Mouse (Mus musculus): ENCODE measurements around the gene Cacna1g. TPM values are rescaled to one million over a fixed set of nuclear protein-coding genes. Genes with fewer than 3 reads are reported as not detected.

The Cacna1g gene
- total RNA-seq, 2 experiments from 2014 or later, result 18.7 to 22.7 TPM

GRCm38 (mm10) chr11:94482738-94483137 is 8.7 kb upstream of the Cacna1g start:
- no peak for DNase-seq (ENCODE audit: low spot score in 2 of 2)

- DNase-seq (ENCODE audit: low spot score in 2 of 2), result no peak
Measured at GRCm38 (mm10) chr11:94481963-94482362, 8.0 kb upstream of the Cacna1g start.

- no peak for DNase-seq (ENCODE audit: low spot score in 2 of 2)
Measured at GRCm38 (mm10) chr11:94480382-94480781, 6.4 kb upstream of the Cacna1g start.

- DNase-seq (ENCODE audit: low spot score in 2 of 2), result no peak
Measured at GRCm38 (mm10) chr11:94477651-94478050, 3.7 kb upstream of the Cacna1g start.

GRCm38 (mm10) chr11:94475722-94476121 is 1.7 kb upstream of the Cacna1g start:
- no peak for DNase-seq (ENCODE audit: low spot score in 2 of 2)

- no peak for DNase-seq (ENCODE audit: low spot score in 2 of 2)
Measured at GRCm38 (mm10) chr11:94474544-94474910, 529 bp upstream of the Cacna1g start.

GRCm38 (mm10) chr11:94472916-94473706 is 887 bp downstream of the Cacna1g start:
- DNase-seq (ENCODE audit: low spot score in 2 of 2), result peak in 1 of 2 experiments; percentile 35

GRCm38 (mm10) chr11:94472585-94472915 is 1.4 kb downstream of the Cacna1g start:
- DNase-seq (ENCODE audit: low spot score in 2 of 2), result peak in 1 of 2 experiments; percentile 40

- DNase-seq (ENCODE audit: low spot score in 2 of 2), result no peak
Measured at GRCm38 (mm10) chr11:94471740-94472584, 2.0 kb downstream of the Cacna1g start.

GRCm38 (mm10) chr11:94470391-94470790 is 3.6 kb downstream of the Cacna1g start:
- no peak for DNase-seq (ENCODE audit: low spot score in 2 of 2)

- peak in 1 of 2 experiments; percentile 73 for DNase-seq (ENCODE audit: low spot score in 2 of 2)
Measured at GRCm38 (mm10) chr11:94469136-94470064, 4.6 kb downstream of the Cacna1g start.

- peak in 1 of 2 experiments; percentile 35 for DNase-seq (ENCODE audit: low spot score in 2 of 2)
Measured at GRCm38 (mm10) chr11:94468582-94469064, 5.4 kb downstream of the Cacna1g start.

- DNase-seq (ENCODE audit: low spot score in 2 of 2), result no peak
Measured at GRCm38 (mm10) chr11:94466333-94466855, 7.6 kb downstream of the Cacna1g start.

- DNase-seq (ENCODE audit: low spot score in 2 of 2), result no peak
Measured at GRCm38 (mm10) chr11:94464170-94464569, 9.8 kb downstream of the Cacna1g start.

GRCm38 (mm10) chr11:94461856-94462255 is 12.1 kb downstream of the Cacna1g start:
- DNase-seq (ENCODE audit: low spot score in 2 of 2), result no peak

GRCm38 (mm10) chr11:94457001-94457400 is 17.0 kb downstream of the Cacna1g start:
- DNase-seq (ENCODE audit: low spot score in 2 of 2), result no peak

GRCm38 (mm10) chr11:94456347-94456746 is 17.7 kb downstream of the Cacna1g start:
- DNase-seq (ENCODE audit: low spot score in 2 of 2), result no peak

- no peak for DNase-seq (ENCODE audit: low spot score in 2 of 2)
Measured at GRCm38 (mm10) chr11:94455161-94455820, 18.7 kb downstream of the Cacna1g start.

GRCm38 (mm10) chr11:94454756-94455155 is 19.2 kb downstream of the Cacna1g start:
- no peak for DNase-seq (ENCODE audit: low spot score in 2 of 2)

GRCm38 (mm10) chr11:94451091-94451773 is 22.8 kb downstream of the Cacna1g start:
- DNase-seq (ENCODE audit: low spot score in 2 of 2), result no peak

Data from gastrocnemius, postnatal 4 days (tissue).